Mouse (Mus musculus): ENCODE data around the gene Miga1.

Miga1 gene

DNA sequence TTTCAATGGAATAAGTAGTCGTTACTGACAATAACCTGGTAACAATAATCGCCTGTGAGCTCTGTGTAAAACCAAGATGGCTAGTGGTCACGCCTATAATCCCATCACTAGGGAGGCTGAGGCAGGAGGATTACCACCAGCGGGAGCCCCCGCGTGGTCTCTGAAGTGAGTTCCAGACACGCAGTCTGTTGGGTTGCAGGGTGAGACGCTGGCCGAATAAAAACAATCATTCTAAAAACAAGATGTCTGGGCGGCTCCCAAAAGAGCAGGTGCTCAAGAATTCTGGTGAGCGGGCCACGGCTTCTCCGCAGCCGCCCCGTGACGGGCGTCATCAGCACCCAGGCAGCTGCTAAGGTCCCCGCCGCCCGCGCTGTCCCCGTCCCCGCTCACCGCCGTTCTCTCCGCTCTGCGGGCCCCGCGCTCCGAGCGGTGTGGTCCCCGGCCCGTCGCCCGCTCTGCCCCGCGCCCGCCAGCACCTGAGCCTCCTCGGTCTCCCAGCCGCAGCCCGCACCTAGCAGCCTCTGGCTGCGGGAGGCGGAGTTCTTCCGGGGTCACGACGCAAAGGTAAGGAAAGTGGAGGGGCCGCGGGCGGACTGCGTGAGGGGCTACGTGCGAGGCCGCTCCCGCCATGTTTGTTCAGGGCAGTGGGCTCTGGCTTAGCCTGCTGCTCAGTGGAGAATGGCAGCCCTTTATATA, at the start of gene Miga1:
Miga1 (minus strand) TSS at position 546 of the 696 bp plus-strand sequence.
- peak; percentile 87 for DNase-seq (ENCODE audit: low spot score)

- DNase-seq (ENCODE audit: low spot score): no peak
These were observed 43.9 kb upstream of the Miga1 start for GRCm38 (mm10) chr3:152384106-152384505.

DNA sequence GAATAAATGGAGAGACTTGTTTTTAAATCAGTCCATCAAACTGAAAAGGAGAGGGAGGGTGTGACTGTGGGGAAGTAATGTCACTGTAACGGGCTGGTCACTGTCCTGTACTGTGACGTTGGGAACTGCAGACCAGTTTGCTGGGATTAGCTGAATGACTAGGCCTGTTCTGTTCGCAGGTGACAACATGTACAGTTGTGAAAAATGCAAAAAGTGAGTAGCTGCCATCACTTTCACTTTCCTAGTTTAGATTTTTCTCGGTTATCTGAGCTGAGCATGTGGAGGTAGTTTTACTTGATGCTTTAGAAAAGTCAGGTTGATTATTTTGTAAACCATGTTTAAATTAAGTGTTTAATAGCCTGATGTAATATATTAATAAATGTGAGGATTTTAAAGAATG, 35.9 kb upstream of the Miga1 start:
- DNase-seq (ENCODE audit: low spot score): no peak

GRCm38 (mm10) chr3:152364181-152364580, 24.0 kb upstream of the Miga1 start:
- no peak for DNase-seq (ENCODE audit: low spot score)

DNA sequence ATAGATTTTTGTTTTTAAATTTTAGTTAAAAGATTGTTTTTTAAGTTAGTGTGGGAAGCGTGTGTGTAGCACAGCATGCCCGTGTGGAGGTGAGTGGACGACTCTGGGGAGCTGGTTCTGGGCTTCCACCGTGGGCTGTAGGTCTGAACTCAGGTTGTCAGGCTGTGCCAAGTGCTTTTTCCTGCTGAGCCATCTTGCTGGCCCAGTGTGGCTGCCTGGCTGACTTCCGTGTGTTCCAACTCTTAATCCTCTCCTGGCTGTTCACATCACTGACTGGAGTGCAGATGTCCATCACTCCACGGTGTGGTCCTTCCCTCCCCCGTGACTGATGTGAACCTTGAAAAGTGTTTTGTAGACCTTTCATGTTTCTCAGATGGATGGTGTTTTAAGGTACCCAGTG, 18.9 kb upstream of the Miga1 start:
- no peak for DNase-seq (ENCODE audit: low spot score)

- no peak for DNase-seq (ENCODE audit: low spot score)
These were observed 16.5 kb upstream of the Miga1 start for GRCm38 (mm10) chr3:152356751-152357150.

GRCm38 (mm10) chr3:152355361-152355760, 15.2 kb upstream of the Miga1 start:
- no peak for DNase-seq (ENCODE audit: low spot score)

- DNase-seq (ENCODE audit: low spot score): no peak
These were observed 13.4 kb upstream of the Miga1 start for GRCm38 (mm10) chr3:152353434-152354177.

DNA sequence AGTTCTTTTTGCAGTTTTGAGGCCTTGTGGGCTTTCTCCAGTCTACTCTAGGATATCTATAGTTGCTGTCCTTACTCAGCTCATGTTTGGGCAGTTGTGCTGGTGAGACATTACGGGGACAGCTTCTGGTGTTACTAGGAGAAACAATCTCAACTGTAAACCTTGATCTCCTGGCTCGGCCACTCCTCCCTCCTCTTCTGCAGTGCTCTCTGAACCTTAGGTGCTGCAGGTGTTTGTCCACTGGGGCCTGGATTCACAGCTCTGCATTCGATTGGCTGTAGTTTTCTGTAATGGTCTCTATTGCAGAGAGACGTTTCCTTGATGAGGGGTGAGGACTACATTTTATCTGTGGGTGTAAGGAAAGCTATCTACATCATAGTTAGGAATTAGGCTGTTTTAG, 12.1 kb upstream of the Miga1 start:
- DNase-seq (ENCODE audit: low spot score): no peak

DNA sequence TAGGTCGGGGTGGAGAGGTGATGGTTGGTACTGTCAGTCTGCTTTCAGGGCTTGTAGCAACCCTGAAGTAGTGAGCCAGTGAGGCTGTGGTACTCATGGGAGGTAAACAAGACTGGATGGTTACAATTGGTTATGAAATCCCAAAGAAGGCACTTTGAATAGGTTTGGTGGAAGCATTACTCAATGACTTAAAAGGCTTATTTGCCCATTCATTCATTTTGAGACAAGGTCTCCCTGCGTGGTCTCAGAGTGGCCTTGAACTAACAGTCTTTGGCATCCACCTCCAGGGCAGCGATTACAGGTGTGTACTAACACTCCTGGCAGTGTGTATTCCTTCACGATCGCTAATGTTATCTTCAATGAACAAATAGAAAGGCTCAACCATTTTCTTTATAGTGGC, 10.8 kb upstream of the Miga1 start:
- DNase-seq (ENCODE audit: low spot score): no peak

DNA sequence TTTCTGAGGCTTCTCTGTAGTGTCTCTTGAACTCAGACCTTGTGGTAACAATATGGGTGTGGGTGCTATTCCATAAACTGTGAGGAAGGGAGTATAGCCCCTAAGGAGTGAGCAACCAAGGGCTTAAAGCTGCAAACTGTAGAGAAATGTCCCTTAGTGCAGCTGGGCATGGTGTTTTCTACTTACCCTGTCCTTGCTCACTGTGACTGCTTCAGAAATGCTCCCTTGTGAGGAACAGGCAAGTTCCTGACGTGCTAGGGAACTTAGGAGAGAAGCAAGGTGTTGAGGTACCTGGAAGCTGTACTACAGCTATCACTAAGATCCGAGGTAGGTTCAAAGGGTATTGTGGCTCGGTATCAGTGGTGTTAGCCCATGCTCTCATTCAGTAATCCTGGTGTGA, 10.2 kb upstream of the Miga1 start:
- DNase-seq (ENCODE audit: low spot score): no peak

GRCm38 (mm10) chr3:152348011-152348830, 8.0 kb upstream of the Miga1 start:
- no peak for DNase-seq (ENCODE audit: low spot score)

- no peak for DNase-seq (ENCODE audit: low spot score)
These were observed 7.0 kb upstream of the Miga1 start for GRCm38 (mm10) chr3:152347227-152347626.

- DNase-seq (ENCODE audit: low spot score): no peak
These were observed 6.5 kb upstream of the Miga1 start for GRCm38 (mm10) chr3:152346633-152347141.

GRCm38 (mm10) chr3:152345732-152346632, 5.8 kb upstream of the Miga1 start, which contains the start of gene Usp33:
Gene Usp33, plus strand, starts transcription at chr3:152346478.
- DNase-seq (ENCODE audit: low spot score): peak; percentile 92

DNA sequence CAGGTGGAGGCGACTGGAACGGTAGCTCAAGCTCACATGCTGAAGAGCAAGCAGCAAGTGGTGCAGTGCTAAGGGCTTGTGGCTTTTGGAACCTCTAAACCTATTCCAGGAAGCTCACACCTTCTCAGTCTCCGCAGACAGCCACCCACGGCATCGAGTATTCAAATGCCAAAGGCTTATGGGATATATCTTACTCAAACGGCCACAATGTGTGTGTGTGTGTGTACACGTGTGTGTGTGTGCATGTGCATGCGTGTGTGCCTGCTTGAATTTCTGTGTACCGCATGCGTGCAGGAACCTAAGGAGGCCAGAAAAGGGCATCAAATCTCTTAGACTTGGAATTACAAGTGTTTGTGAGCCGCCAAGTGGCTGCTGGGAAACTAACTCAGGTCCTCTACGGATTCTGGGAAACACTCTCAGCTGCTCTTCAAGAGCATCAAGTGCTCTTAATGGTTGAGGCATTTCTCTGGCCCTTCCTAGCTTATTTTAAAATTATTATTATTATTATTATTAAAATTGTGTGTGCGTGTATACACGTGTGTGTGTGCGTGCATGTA, 2.8 kb upstream of the Miga1 start:
- no peak for DNase-seq (ENCODE audit: low spot score)

- DNase-seq (ENCODE audit: low spot score): no peak
These were observed 4.1 kb downstream of the Miga1 start for GRCm38 (mm10) chr3:152336085-152336484.

GRCm38 (mm10) chr3:152333641-152334040, 6.6 kb downstream of the Miga1 start:
- DNase-seq (ENCODE audit: low spot score): no peak

DNA sequence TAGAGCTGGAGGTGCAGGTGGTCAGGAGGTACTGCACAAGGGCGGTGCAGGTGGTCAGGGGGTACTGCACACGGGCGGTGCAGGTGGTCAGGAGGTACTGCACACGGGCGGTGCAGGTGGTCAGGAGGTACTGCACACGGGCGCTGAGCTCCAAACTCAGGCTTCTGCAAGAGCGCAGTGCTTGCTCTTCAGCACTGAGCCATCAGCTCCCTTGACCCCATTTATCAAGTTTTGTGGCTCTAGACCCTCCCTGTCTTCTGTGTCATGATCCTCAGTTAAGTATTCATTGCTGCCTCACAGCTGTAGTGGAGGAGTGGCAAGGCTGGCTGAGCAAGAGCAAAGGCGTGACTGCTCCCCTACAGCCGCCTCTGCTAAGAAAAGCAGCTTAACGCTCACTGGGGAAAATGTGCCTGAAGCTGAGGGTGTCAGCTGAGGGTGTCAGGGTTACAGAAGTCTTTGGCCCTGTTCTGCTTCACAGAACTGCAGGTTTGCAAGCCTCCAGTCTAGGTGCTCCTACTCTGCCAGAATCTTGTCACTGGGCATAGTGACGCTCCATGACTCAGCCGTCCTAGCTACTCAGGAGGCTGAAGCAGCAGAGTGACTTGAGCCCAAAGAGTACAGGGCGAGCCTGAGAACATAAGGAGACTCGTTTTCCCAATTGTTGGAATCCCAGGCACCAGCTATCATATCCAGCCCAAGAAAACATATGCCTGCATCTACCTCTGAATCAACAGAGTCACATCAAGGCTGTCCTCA, 7.5 kb downstream of the Miga1 start:
- no peak for DNase-seq (ENCODE audit: low spot score)

DNA sequence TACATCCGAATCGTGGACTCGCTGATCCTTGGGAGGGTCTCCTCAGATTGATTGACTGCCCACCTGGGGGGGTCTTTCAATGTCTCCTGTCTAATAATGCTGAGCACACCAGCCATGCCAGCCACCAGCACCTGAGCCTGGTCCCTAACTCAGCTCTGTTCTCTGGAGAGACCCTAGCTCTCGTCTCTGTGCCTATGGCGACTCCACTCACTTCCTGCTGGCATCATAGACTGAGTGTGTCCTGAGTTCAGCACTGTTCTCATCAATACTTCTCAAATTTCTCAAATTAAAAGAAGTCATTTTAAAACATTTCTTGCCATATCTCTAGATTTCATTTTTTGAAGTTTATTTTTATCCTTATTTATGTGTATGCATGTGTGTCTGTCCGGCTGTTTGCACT, 8.1 kb downstream of the Miga1 start:
- DNase-seq (ENCODE audit: low spot score): no peak
